Mouse (Mus musculus) layer of hippocampus, adult 11-12 months (tissue): ENCODE results near the gene Cd93.

ENCODE experiments used
- DNase-seq: peaks from one replicate; pipeline ENCODE4 v3.0.0; 2022; ENCODE audit warnings: low spot score

The Cd93 gene

GRCm38 (mm10) chr2:148442172-148442571 lies 1.2 kb downstream of the Cd93 start:
- no peak for DNase-seq

DNA sequence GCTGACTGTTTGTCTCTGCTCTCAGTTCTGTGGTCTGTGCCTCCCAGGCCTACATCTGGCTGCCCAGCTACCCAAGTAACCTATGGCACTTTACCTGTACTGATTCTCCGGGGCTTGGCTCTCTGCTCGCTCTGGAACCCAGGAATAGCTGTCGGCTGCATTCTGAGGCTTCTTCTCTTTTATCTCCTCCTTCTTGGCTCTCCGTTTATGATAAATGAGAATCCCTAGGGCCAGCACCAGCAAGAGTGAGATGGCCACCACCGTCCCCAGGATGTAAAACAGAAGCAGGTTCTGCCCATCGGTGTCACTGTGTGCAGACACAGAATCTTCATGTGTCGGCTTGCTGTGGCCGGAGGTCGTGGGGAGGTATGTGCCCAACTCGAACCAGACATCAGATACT lies 1.9 kb downstream of the Cd93 start:
- DNase-seq: no peak

DNA sequence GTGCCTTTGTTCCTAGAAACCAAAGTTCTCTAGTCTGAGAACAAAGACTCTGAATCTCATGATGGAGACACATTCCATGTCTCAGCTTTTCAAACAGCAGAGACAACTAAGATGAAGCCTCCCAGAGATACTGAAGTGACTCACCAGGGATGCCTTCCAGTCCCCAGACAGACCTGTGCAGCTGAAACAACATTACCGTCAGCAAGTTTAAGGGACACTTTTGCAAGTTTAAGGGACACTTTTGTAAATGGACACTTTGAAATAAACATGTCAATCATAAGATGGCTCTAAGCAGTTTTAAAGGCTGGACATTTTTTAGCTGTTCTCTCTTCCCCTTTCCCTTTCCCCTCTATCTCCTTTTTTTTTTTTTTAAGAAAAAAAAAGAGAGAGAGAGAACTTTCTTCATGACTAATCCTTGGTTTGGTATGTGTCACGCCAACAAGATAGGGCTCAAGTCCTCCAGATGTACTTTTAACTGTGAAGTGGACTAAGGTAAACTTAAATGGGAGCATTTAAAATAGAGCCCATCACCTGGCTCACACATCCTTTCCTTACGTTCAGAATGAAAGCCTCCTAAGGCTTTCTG lies 3.6 kb downstream of the Cd93 start:
- no peak for DNase-seq

- no peak for DNase-seq
Observed at GRCm38 (mm10) chr2:148436285-148436684, 7.1 kb downstream of the Cd93 start.

- DNase-seq: no peak
Observed at GRCm38 (mm10) chr2:148432346-148432745, 11.0 kb downstream of the Cd93 start.

DNA sequence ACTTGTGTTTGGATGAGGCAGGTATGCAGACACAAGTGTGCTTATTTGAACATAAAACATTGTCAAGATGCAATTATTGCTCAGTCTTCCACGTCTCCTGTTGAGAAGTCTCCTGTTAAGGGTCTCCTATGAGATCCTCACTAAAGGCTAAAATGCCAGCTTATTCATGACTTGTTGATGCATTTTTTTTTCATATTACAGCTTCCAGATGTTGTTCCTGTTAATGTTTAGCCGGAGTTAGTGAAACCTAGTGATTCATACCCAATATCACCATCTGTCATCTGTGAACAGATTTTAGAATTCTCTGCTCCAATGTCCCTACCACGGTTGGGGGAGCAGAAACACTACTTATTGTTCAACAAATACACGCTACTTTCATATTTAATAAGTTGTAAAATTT lies 12.4 kb downstream of the Cd93 start:
- DNase-seq: no peak

DNA sequence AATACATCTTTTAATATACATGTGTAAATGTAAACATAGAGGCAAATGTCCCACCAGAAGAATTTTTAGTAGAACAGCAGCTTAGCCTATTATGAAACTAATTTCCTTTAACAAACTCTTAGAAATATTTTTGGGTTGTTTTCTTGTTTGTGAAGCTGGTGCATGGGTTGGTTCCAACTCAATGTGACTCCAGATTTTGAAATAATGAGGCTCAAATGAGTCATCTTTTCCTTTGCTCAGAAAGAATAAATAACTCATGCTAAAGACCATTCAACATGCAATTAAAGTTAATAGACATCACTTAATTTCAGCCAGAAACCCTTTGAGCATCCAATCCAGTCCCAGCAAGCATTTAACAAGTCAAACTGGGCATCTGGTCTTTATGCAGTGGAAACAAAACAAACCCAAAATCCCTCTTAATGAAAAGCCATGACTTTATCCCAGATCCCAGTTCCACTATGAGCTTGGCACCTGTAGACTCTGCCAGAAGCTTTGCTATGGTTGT lies 14.3 kb downstream of the Cd93 start:
- DNase-seq: no peak

DNA sequence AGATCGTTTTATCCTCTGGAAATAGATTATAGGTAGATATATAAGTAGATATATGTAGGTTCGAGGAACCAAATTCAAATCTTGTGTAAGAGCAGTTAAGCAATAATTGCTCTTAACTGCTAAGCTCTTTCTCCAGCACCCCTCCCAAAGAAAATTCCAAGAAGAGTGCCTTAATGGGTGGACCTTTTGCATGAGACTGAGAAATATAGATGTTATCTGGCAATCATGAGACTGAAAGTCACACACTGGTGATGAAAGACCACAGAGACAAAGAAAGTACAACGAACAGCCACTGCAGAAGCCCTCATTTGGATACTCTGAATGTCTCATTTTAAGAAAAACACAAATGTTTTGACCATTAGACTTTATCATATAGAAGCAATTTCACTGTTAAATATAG lies 14.8 kb downstream of the Cd93 start:
- no peak for DNase-seq

DNA sequence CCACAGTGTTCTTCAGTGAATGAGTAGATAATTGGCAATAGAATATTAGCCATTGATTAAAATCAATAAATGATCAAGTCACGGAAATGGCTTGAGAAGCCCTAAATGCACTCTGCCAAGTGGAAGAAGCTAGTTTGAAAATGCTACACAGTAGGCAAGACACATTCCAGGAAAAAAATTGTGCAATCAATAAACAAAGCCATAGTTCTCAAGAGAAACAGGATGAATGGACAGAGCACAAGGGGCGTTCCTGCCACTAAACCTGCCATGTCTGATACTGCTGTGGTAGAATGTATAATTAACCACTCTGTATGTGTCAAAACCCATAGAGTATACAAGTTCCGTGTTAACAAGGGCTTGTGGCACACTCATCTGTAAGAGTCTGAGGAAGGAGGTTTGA lies 15.8 kb downstream of the Cd93 start:
- DNase-seq: no peak

GRCm38 (mm10) chr2:148425709-148426382 lies 17.5 kb downstream of the Cd93 start:
- DNase-seq: no peak

- DNase-seq: no peak
Observed at GRCm38 (mm10) chr2:148421706-148422105, 21.7 kb downstream of the Cd93 start.

GRCm38 (mm10) chr2:148421112-148421511 lies 22.3 kb downstream of the Cd93 start:
- no peak for DNase-seq

DNA sequence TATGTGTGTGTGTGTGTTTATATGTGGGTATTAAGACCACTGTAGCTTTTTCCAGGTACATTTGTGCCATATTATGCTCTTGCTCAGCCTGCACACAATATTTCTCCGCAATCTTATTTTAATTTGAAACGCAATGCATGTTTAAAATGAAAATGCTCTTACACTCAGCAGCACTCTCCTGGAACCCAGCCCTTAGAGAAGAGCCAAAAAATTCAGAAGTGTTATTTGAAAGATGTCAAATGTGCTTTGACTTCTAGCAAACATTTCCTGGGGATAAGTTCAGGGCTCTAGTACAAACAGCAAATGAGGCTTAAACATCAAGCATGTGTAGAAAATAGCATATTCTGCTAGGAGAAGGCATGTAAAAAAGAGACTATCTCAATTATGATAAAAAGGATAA lies 23.6 kb downstream of the Cd93 start:
- DNase-seq: no peak

- no peak for DNase-seq
Observed at GRCm38 (mm10) chr2:148419151-148419550, 24.2 kb downstream of the Cd93 start.

DNA sequence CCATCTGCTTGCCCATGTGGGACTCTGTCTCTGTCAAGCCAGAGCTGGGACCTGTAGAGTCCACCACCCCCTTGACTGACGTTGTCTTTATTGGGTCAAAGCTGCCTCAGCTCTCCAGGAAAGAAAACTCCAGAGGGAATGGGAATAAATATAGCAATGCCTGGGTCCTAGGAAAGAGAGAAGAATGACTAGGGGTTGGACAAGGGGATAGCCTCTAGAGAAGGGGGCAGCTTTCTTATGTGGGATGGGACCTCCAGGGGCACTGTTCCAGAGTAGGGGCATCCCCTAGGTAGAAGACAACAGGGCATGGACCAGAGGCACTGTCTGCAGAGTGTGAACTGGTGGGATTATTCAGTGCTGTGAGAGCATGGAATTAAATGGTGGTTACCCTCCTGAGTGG lies 33.5 kb downstream of the Cd93 start:
- no peak for DNase-seq

DNA sequence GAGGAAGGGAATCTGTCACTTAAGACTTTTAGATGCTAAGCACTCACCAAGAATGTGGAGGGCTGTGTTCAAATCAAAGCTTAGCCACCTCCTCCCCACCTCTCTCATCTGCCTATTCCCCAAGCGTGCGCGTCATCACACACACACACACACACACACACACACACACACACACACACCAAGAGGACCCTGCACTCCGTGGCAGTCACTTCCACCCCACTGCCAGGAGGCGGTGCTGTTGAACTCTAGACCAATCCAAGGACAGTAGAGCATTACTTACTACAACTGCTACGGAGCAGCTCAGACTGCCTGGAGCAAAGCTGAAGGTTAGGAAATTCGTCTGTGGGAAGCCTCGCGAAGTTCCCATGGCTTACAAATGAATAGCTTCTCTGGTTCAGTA lies 34.2 kb downstream of the Cd93 start:
- DNase-seq: peak; percentile 81

DNA sequence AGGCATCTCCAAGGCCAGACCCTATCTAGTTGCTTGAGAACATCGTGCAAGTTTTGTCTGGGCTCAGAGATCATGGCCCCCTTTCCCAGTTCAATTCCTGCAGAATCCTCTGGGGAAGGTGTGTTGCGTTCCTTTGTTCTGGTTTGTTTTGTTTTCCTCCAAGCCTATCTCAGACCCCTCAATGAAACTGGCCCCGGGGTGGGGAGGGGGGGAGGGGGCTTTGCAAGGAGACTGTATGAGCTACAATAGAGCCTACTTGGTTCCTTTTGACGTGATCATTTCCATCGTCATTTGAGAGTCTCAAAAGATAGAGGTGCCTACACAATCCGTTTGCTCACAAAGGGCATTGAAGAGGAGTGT lies 34.6 kb downstream of the Cd93 start:
- DNase-seq: no peak

GRCm38 (mm10) chr2:148407870-148408760 lies 35.2 kb downstream of the Cd93 start, which contains the start of gene Thbd:
Gene Thbd (minus strand): TSS chr2:148408188.
- DNase-seq: peak; percentile 15

DNA sequence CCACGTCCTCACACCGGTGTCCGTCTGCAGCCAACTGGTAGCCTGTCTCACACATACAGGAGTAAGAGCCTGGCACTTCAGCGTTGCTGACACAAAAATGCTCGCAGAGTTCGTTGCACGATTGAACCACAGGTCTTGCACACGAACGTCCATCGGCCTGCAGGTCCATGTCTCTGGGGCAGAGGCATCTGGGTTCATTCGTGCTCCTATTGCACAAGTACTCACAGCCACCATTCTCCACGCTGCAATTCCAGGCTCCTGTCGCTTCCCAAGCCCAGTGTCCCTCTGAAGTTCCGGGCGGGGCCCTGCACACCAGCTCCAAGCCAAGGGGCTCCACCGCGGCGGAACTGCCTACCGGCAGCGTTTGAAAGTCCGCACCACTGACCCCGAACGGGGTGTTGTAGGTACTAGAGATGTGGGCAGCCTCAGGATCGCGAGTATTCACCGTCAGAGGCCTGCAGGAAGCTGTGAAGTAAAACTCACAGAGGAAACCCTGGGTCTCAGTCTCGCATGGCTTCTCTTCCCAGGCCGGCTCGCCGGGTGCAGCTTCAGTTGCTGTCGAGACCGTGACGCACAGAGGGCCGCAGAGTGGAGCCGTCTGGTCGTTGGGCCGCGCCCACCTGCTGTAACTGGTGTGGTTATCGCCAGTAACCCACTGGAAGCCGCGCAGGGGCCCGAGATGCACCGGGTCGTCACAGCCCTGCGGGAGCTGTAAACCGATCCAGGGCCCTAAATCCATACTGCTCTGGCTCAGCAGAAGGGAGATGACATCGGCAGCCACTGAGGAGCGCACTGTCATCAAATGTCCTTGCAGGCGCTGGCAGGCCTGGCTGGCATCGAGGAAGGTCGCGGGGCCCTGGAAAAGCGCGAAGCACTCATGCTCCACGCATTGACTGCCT lies 36.1 kb downstream of the Cd93 start:
- DNase-seq: no peak

DNA sequence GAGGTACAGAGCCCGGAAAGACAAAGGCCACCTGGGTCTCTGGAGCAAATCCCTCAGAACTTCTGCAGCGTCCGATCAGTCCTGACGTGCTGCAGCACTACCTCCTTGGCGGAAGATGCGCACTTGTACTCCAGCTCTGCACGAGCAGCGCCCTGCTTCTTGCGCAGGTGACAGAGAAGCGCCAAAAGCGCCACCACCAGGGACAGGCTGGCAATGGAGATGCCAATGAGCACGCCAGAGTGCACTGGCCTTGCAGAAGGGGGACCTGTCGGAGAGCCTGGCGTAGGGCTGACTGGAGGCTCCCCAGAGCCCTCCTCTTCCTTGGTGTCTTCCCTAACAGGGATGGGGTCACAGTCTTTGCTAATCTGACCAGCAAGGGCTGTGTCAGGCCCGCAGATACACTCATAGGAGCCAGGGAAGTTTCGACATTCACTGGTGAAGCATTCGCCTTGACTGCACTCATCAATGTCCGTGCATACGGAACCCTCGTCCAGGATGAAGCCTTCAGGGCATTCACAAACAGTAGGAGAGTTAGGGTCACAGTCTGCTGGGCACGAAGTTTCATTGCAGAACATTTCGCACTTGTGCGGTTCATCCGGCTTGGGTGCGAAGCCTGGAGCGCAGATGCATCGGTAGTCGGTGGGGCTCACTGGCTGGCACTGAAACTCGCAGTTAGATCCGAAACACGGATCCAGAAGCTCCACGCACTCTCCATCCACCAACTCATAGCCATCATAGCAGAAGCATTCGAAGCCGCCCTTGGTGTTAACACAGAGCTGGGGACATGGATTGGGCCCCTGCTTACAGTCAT lies 37.0 kb downstream of the Cd93 start:
- peak; percentile 19 for DNase-seq

DNA sequence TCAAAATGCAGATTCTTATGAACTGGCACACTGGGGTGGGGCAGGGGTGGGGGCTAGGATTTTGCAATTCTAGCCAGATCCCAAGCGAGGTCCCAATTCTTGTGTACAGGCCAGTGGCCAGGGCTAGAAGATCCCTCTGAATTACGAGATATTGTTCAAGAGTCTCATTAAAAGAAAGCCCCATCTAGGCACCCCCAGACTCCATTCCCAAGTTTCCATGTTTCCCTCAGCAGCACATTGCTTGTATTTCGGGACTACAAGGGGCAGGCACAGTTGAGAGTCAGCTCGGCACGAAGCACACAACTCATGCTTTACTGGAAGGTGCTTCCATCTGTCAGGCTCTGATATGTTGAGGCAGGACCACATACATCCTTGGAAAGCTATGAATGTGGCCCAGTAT lies 38.5 kb downstream of the Cd93 start:
- no peak for DNase-seq
